Mouse (Mus musculus) spleen, adult 2 months (tissue): ENCODE measurements around the gene Psme3.

Experiments
- CTCF ChIP-seq: fragments of 200-500 bp; IDR thresholded peaks from 2 replicates; pipeline ENCODE4 v1.5.1; 2011; ENCODE audit warnings: mild to moderate bottlenecking, inconsistent platforms; ENCODE audit not compliant: insufficient read depth, insufficient read length, insufficient replicate concordance; ENCODE audit errors: extremely low read depth
- POLR2A ChIP-seq: fragments of 200-500 bp; IDR thresholded peaks from 2 replicates; pipeline ENCODE4 v1.6.1; 2011; ENCODE audit warnings: low read depth, low read length, inconsistent platforms

DNA sequence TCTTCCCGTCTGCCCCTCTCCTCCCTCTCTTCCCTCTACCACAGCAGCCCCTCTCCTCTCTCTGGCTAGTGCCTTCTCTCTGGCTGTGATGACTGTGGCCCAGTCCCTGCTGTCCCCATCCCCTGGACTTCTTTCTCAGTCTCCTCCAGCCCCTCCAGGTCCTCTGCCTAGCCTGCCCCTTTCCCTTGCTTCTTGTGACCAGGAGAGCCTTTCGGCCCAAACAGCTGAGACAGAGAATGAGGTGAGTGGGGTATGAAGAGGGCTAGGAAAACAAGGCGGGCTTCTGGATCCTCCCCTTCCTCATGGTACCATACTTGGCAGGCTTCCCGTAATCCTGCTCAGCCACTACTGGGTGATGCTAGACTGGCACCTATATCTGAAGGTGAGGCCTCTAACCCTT, 40.7 kb upstream of the Psme3 start:
- TF ChIP-seq CTCF = no peak
- no peak for TF ChIP-seq POLR2A
